Mouse (Mus musculus) heart, adult 8-10 months (tissue): ENCODE data around the gene Lpxn. TPM values are rescaled to one million over a fixed set of nuclear protein-coding genes. Genes with fewer than 3 reads are reported as not detected.

Experiments used
- DNase-seq: peaks from one replicate; pipeline ENCODE4 v3.0.0; 2022; ENCODE audit warnings: low spot score
- total RNA-seq, 4 experiments: library from RNA; stranded (reverse); gene quantifications; 2 replicates each; pipeline ENCODE4 v1.2.4; 2022

Lpxn gene
- 1 to 10 TPM in 1 of 4 experiments, under 1 TPM in 3; 0.60 to 1.1 (median 0.71) TPM for total RNA-seq

GRCm38 (mm10) chr19:12795511-12796327, at the start of gene Lpxn, which contains the start of gene Zfp91:
Lpxn (plus strand) TSS chr19:12796193.
Zfp91 (minus strand) TSS chr19:12796126.
- peak; percentile 98 for DNase-seq

GRCm38 (mm10) chr19:12756286-12756685, 39.7 kb upstream of the Lpxn start:
- no peak for DNase-seq

GRCm38 (mm10) chr19:12758936-12759478, 37.0 kb upstream of the Lpxn start:
- no peak for DNase-seq

GRCm38 (mm10) chr19:12759656-12760055, 36.3 kb upstream of the Lpxn start:
- peak; percentile 22 for DNase-seq

GRCm38 (mm10) chr19:12762212-12763130, 33.5 kb upstream of the Lpxn start:
- no peak for DNase-seq

GRCm38 (mm10) chr19:12765308-12765707, 30.7 kb upstream of the Lpxn start, which contains the start of gene Cntf:
Cntf (minus strand) TSS chr19:12765632.
- no peak for DNase-seq

GRCm38 (mm10) chr19:12770888-12771287, 25.1 kb upstream of the Lpxn start:
- peak; percentile 55 for DNase-seq

- DNase-seq, result no peak
Measured at GRCm38 (mm10) chr19:12780437-12780836, 15.6 kb upstream of the Lpxn start.

- DNase-seq, result no peak
Measured at GRCm38 (mm10) chr19:12786803-12787395, 9.1 kb upstream of the Lpxn start.

GRCm38 (mm10) chr19:12787721-12788120, 8.3 kb upstream of the Lpxn start:
- DNase-seq, result no peak

GRCm38 (mm10) chr19:12792374-12792773, 3.6 kb upstream of the Lpxn start:
- no peak for DNase-seq

GRCm38 (mm10) chr19:12794056-12795044, 1.6 kb upstream of the Lpxn start:
- peak; percentile 94 for DNase-seq

GRCm38 (mm10) chr19:12795110-12795509, 883 bp upstream of the Lpxn start:
- no peak for DNase-seq

- DNase-seq, result no peak
Measured at GRCm38 (mm10) chr19:12796328-12796931, 437 bp downstream of the Lpxn start.

- no peak for DNase-seq
Measured at GRCm38 (mm10) chr19:12797071-12797470, 1.1 kb downstream of the Lpxn start.

- no peak for DNase-seq
Measured at GRCm38 (mm10) chr19:12798404-12798803, 2.4 kb downstream of the Lpxn start.

- DNase-seq, result no peak
Measured at GRCm38 (mm10) chr19:12799081-12799480, 3.1 kb downstream of the Lpxn start.

GRCm38 (mm10) chr19:12800621-12801020, 4.6 kb downstream of the Lpxn start:
- DNase-seq, result no peak

GRCm38 (mm10) chr19:12801046-12801445, 5.1 kb downstream of the Lpxn start:
- DNase-seq, result no peak

- DNase-seq, result no peak
Measured at GRCm38 (mm10) chr19:12802830-12803229, 6.8 kb downstream of the Lpxn start.
